ENCODE assay signal across 18 mouse cellular contexts in the genomic region with DNA sequence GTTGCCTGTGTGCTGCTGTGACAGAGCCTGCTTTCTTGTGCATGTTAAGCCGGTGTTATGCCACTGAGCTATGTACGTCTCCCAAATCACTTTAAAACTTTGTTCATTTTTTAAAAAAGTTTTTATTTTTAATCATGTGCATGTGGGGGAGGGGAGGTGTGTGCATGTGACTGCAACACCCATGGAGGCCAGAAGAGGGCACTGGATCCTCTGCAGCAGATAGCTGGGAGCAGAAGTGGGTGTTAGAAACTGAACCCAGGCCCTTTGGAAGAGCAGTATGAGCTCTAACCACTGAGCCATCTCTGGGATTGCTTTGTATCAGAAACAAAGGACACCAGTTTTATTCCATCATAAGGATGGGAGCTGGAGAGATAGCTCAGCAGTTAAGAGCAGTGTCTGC. TPM values are rescaled to one million over a fixed set of nuclear protein-coding genes. Genes with fewer than 3 reads are reported as not detected.
DNase-seq lines count a peak whose midpoint lies in the region; ATAC-seq and TF ChIP-seq lines count a peak whose summit lies in the region.
"Had no signal": no experiment of that assay in that cellular context is flagged by ENCODE, and none has a peak within 500 bp of the region (broad histone marks: within the 10 kb centered on the region; RNA-seq: fewer than 3 reads in every experiment).

No protein-coding gene starts in this region.

- no peak for TF ChIP-seq EP300 in stomach, postnatal 0 days (optimal IDR thresholded peaks at IDR 0.05)

- H3K36me3 ChIP-seq in intestine, postnatal 0 days (ENCODE audit: control insufficient read depth, insufficient read depth), result no peaks in the 10 kb centered on the region
- H3K36me3 ChIP-seq in intestine, embryonic 15.5 days, result no peaks in the 10 kb centered on the region
- H3K36me3 ChIP-seq in midbrain, postnatal 0 days (ENCODE audit: insufficient read depth, low read length), result no peaks in the 10 kb centered on the region
- H3K36me3 ChIP-seq in midbrain, embryonic 15.5 days (replicated peaks), result no peaks in the 10 kb centered on the region
- no peaks in the 10 kb centered on the region for H3K36me3 ChIP-seq in stomach, postnatal 0 days (ENCODE audit: control insufficient read depth, insufficient read depth, low read length)
- H3K36me3 ChIP-seq: embryonic facial prominence, embryonic 13.5 days; heart, embryonic 15.5 days; hindbrain, embryonic 13.5 days; liver, embryonic 15.5 days had no signal

- WGBS in intestine, postnatal 0 days, result 97% methylated on average over 2 of the region's 2 CpGs
- WGBS in intestine, embryonic 15.5 days, result 93% methylated on average over 2 of the region's 2 CpGs
- 96% methylated on average over 2 of the region's 2 CpGs for WGBS in midbrain, postnatal 0 days
- WGBS in midbrain, embryonic 15.5 days, result 95% methylated on average over 2 of the region's 2 CpGs
- WGBS in stomach, postnatal 0 days, result 94% methylated on average over 2 of the region's 2 CpGs

- no peak overlapping the region for H3K27ac ChIP-seq in intestine, postnatal 0 days (ENCODE audit: low read depth, low read length)
- no peak overlapping the region for H3K27ac ChIP-seq in intestine, embryonic 15.5 days
- no peak overlapping the region for H3K27ac ChIP-seq in midbrain, postnatal 0 days (ENCODE audit: low read depth, low read length)
- no peak overlapping the region for H3K27ac ChIP-seq in midbrain, embryonic 15.5 days
- H3K27ac ChIP-seq in stomach, postnatal 0 days (replicated peaks), result no peak overlapping the region
- H3K27ac ChIP-seq: embryonic facial prominence, embryonic 13.5 days; heart, embryonic 15.5 days; liver, embryonic 15.5 days had no signal

- peak; percentile 39 for TF ChIP-seq CTCF in intestine, postnatal 0 days (IDR thresholded peaks at IDR 0.05; ENCODE audit: low read depth)
- peak; percentile 19; the same call in 1 of the 2 replicates for TF ChIP-seq CTCF in midbrain, postnatal 0 days (IDR thresholded peaks at IDR 0.05)
- peak; percentile 47 for TF ChIP-seq CTCF in stomach, postnatal 0 days (IDR thresholded peaks at IDR 0.05; ENCODE audit: low read depth)

- H3K27me3 ChIP-seq in intestine, postnatal 0 days (replicated peaks; ENCODE audit: control insufficient read depth, insufficient read depth, low read length), result no peaks in the 10 kb centered on the region
- no peaks in the 10 kb centered on the region for H3K27me3 ChIP-seq in intestine, embryonic 15.5 days (replicated peaks)
- no peaks in the 10 kb centered on the region for H3K27me3 ChIP-seq in midbrain, postnatal 0 days (ENCODE audit: insufficient read depth, low read length)
- no peaks in the 10 kb centered on the region for H3K27me3 ChIP-seq in midbrain, embryonic 15.5 days (replicated peaks)
- no peaks in the 10 kb centered on the region for H3K27me3 ChIP-seq in stomach, postnatal 0 days (ENCODE audit: control insufficient read depth, insufficient read depth, low read length)
- H3K27me3 ChIP-seq: embryonic facial prominence, embryonic 13.5 days; heart, embryonic 15.5 days; hindbrain, embryonic 13.5 days had no signal

- H3K9ac ChIP-seq in intestine, postnatal 0 days (ENCODE audit: low read depth, low read length), result no peak overlapping the region
- H3K9ac ChIP-seq in intestine, embryonic 15.5 days, result no peak overlapping the region
- H3K9ac ChIP-seq in midbrain, postnatal 0 days (replicated peaks; ENCODE audit: low read length, poor library complexity, severe bottlenecking), result no peak overlapping the region
- H3K9ac ChIP-seq in midbrain, embryonic 15.5 days, result no peak overlapping the region
- H3K9ac ChIP-seq in stomach, postnatal 0 days (ENCODE audit: low read length), result no peak overlapping the region
- H3K9ac ChIP-seq: embryonic facial prominence, embryonic 13.5 days; heart, embryonic 15.5 days; hindbrain, embryonic 13.5 days; liver, embryonic 15.5 days had no signal

- no peak for DNase-seq in midbrain, postnatal 0 days (ENCODE audit: low spot score)
- DNase-seq in ZHBTc4 (ENCODE audit: low read depth, low spot score), result peak; percentile 63
- no peak for DNase-seq in stomach, postnatal 0 days (ENCODE audit: low spot score)
- no peak for DNase-seq in Muller cell, postnatal 12 days (ENCODE audit: inconsistent ontology term)
- no peak for DNase-seq in adrenal gland, adult (ENCODE audit: inconsistent age in 2 of 2, low spot score in 1 of 2)
- DNase-seq: adrenal gland, postnatal 36 days; gastrocnemius, postnatal 10 days; kidney, adult 9 months had no signal

- H3K9me3 ChIP-seq in intestine, postnatal 0 days (ENCODE audit: control insufficient read depth), result no peaks in the 10 kb centered on the region
- H3K9me3 ChIP-seq in intestine, embryonic 15.5 days, result no peaks in the 10 kb centered on the region
- no peaks in the 10 kb centered on the region for H3K9me3 ChIP-seq in midbrain, postnatal 0 days (ENCODE audit: low read length)
- H3K9me3 ChIP-seq in midbrain, embryonic 15.5 days, result no peaks in the 10 kb centered on the region
- H3K9me3 ChIP-seq in stomach, postnatal 0 days (ENCODE audit: control insufficient read depth, low read length), result no peaks in the 10 kb centered on the region
- H3K9me3 ChIP-seq: embryonic facial prominence, embryonic 13.5 days; heart, embryonic 15.5 days; hindbrain, embryonic 13.5 days; liver, embryonic 15.5 days had no signal

- ATAC-seq in intestine, postnatal 0 days, result no peak
- no peak for ATAC-seq in intestine, embryonic 15.5 days
- no peak for ATAC-seq in midbrain, postnatal 0 days (ENCODE audit: low FRiP score)
- ATAC-seq in midbrain, embryonic 15.5 days (replicated peaks), result no peak
- no peak for ATAC-seq in stomach, postnatal 0 days (ENCODE audit: low FRiP score, low TSS enrichment)
- ATAC-seq: forebrain, embryonic 16.5 days had no signal

- no peaks in the 10 kb centered on the region for H3K4me1 ChIP-seq in intestine, postnatal 0 days (replicated peaks; ENCODE audit: control insufficient read depth, insufficient read depth, low read length)
- no peaks in the 10 kb centered on the region for H3K4me1 ChIP-seq in intestine, embryonic 15.5 days (replicated peaks)
- H3K4me1 ChIP-seq in midbrain, postnatal 0 days (ENCODE audit: insufficient read depth, low read length), result no peaks in the 10 kb centered on the region
- H3K4me1 ChIP-seq in midbrain, embryonic 15.5 days, result no peaks in the 10 kb centered on the region
- H3K4me1 ChIP-seq in stomach, postnatal 0 days (replicated peaks; ENCODE audit: control insufficient read depth, insufficient read depth), result 0 out of 2 replicates have a peak, but pooled peaks cover 2% of the 10 kb centered on the region
- H3K4me1 ChIP-seq: megakaryocyte, embryonic 14.5 days had no signal

- H3K4me3 ChIP-seq in intestine, postnatal 0 days (ENCODE audit: low read depth, low read length), result no peak overlapping the region
- no peak overlapping the region for H3K4me3 ChIP-seq in intestine, embryonic 15.5 days (replicated peaks)
- no peak overlapping the region for H3K4me3 ChIP-seq in midbrain, postnatal 0 days (ENCODE audit: low read depth, low read length)
- no peak overlapping the region for H3K4me3 ChIP-seq in midbrain, embryonic 15.5 days
- no peak overlapping the region for H3K4me3 ChIP-seq in stomach, postnatal 0 days (ENCODE audit: low read depth, low read length)
- H3K4me3 ChIP-seq: embryonic facial prominence, embryonic 13.5 days; heart, embryonic 15.5 days; hindbrain, embryonic 13.5 days; liver, embryonic 15.5 days; megakaryocyte, embryonic 14.5 days had no signal

- H3K4me2 ChIP-seq in intestine, postnatal 0 days (replicated peaks; ENCODE audit: low read depth), result no peak overlapping the region
- H3K4me2 ChIP-seq in intestine, embryonic 15.5 days (replicated peaks), result no peak overlapping the region
- no peak overlapping the region for H3K4me2 ChIP-seq in midbrain, postnatal 0 days (ENCODE audit: low read depth, low read length, poor library complexity, severe bottlenecking)
- no peak overlapping the region for H3K4me2 ChIP-seq in midbrain, embryonic 15.5 days
- H3K4me2 ChIP-seq in stomach, postnatal 0 days (replicated peaks; ENCODE audit: low read depth), result no peak overlapping the region
- H3K4me2 ChIP-seq: embryonic facial prominence, embryonic 13.5 days; heart, embryonic 15.5 days; hindbrain, embryonic 13.5 days; liver, embryonic 15.5 days had no signal

RNA-seq across cellular contexts. Expression of a gene that starts 14.3 kb away (rescaled TPM):
- polyA plus RNA-seq in intestine, postnatal 0 days (2015; fragmentation: Nextera tagmentation; extraction: Ambion mirVana), result 1.4 and 1.6 TPM in 2 replicates
- polyA plus RNA-seq in intestine, embryonic 15.5 days (2015; fragmentation: Nextera tagmentation; extraction: Ambion mirVana), result 3.2 and 4.4 TPM in 2 replicates
- total RNA-seq in midbrain, postnatal 0 days (2014; rRNA removed), result 4.9 and 5.1 TPM in 2 replicates
- 7.8 and 8.0 TPM in 2 replicates for polyA plus RNA-seq in midbrain, postnatal 0 days (2015; fragmentation: Nextera tagmentation; extraction: Ambion mirVana)
- 10.5 and 13.0 TPM in 2 replicates for polyA plus RNA-seq in midbrain, embryonic 15.5 days (2015; fragmentation: Nextera tagmentation; extraction: Ambion mirVana)
- polyA plus RNA-seq in stomach, postnatal 0 days (2015; fragmentation: Nextera tagmentation; extraction: Ambion mirVana), result 1.8 and 2.1 TPM in 2 replicates
- total RNA-seq: monocyte, adult 5-6 weeks had no signal

RNA-seq across cellular contexts. Expression of a gene that starts 23.6 kb away (rescaled TPM):
- 3.9 and 4.9 TPM in 2 replicates for polyA plus RNA-seq in intestine, postnatal 0 days (2015; fragmentation: Nextera tagmentation; extraction: Ambion mirVana)
- 8.1 and 8.3 TPM in 2 replicates for polyA plus RNA-seq in intestine, embryonic 15.5 days (2015; fragmentation: Nextera tagmentation; extraction: Ambion mirVana)
- total RNA-seq in midbrain, postnatal 0 days (2014; rRNA removed), result 97.1 and 134 TPM in 2 replicates
- polyA plus RNA-seq in midbrain, postnatal 0 days (2015; fragmentation: Nextera tagmentation; extraction: Ambion mirVana), result 13.5 and 17.0 TPM in 2 replicates
- 24.8 and 29.1 TPM in 2 replicates for polyA plus RNA-seq in midbrain, embryonic 15.5 days (2015; fragmentation: Nextera tagmentation; extraction: Ambion mirVana)
- polyA plus RNA-seq in stomach, postnatal 0 days (2015; fragmentation: Nextera tagmentation; extraction: Ambion mirVana), result 6.6 and 6.8 TPM in 2 replicates
